Mouse (Mus musculus) adrenal gland, postnatal 36 days (tissue): ENCODE measurements around the gene Ankub1. TPM values are rescaled to one million over a fixed set of nuclear protein-coding genes. Genes with fewer than 3 reads are reported as not detected.

Experiments
- DNase-seq, 2 experiments: peaks; one replicate each; pipeline ENCODE4 v3.0.0; 2021; ENCODE audit warnings: mixed read lengths in 1 of 2
- long read RNA-seq, 2 experiments: library from polyadenylated mRNA; stranded (forward); transcript quantifications; one replicate each; pipeline ENCODE4 v2.0.0; 2021; ENCODE audit warnings: borderline sequencing depth in 2 of 2
- total RNA-seq, 2 experiments: library from RNA; stranded (reverse); gene quantifications; 2 replicates each; pipeline ENCODE4 v1.2.3; 2021

Gene Ankub1
- not detected for total RNA-seq
- long read RNA-seq, experiment 1 = 0 reads
- long read RNA-seq, experiment 2, partial matches to known transcripts = 0 of 1 reads
- long read RNA-seq, experiment 2, other reads (novel, unspliced or antisense) = 1 of 1 reads

DNA sequence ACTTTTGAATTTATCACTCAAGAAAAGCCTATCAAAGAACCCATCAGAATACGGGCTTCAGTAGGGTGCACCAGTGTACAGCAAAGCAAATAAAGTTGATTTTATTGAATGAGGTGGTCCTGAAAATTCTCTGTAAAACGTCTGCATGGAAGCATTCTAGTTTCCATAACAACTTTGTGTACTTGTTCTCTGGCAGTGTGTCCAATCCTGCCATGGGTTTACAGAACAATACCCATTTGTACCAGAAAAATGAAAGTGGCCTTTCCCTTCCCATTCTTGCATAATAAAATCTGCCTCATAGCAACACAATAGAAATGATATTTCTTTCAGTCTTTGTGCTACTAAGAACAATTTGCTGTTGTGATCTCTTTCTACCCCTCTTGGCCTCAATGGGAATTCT is at the start of gene Ankub1:
TSS of gene Ankub1 (minus strand) at position 81 of the 400 bp plus-strand sequence.
- DNase-seq = no peak

DNA sequence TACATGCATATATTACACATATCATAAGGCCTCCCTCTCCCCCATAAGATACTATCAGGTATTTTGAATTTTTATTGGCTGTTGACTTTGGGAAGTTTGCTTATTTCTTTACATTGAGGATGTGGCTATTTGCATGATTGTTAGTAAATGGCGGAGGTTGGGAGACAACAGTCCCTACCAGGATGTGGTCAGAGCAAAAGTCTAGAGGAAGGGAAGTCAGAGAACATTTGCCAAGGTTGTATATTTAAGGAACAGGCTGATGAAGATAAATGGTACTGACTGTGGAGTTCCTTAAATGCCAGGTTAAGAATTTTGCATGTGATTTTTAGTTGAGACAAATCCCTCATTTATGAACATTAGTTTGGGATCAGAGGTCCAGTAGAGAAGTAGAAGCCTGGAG is 47.2 kb upstream of the Ankub1 start:
- DNase-seq = no peak

DNA sequence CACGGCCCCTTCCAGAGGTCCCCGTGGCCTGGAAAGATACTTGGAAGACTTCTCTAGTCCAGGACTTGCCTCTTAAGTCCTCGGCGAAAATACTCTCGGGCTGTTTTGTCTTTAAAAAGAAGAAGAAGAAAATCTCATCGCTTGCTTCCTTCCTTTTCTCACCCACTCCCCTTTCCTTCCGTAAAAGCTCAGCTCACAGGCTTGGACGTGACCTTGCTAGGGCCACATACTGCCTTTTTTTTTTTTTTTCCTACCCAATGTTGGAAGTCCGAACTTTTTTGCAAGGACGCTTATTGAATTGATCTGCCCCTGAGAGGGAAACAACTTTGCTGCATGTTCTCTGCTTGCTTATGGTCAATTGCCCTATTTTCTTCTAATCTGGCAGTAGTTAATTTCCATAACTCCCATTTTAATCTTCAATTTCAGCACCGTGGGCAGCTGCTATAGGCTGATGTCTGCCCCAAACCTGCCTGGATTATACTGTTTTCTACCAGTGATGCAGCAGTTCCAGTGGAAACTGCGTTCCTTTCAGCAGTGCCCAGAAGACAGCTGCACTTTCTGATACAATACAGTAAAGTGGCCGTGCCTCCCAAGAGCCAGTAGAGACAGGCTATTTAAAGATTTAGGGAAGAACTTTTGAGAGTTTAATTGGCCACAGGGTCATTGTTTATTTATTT is 44.0 kb upstream of the Ankub1 start:
- DNase-seq = no peak

DNA sequence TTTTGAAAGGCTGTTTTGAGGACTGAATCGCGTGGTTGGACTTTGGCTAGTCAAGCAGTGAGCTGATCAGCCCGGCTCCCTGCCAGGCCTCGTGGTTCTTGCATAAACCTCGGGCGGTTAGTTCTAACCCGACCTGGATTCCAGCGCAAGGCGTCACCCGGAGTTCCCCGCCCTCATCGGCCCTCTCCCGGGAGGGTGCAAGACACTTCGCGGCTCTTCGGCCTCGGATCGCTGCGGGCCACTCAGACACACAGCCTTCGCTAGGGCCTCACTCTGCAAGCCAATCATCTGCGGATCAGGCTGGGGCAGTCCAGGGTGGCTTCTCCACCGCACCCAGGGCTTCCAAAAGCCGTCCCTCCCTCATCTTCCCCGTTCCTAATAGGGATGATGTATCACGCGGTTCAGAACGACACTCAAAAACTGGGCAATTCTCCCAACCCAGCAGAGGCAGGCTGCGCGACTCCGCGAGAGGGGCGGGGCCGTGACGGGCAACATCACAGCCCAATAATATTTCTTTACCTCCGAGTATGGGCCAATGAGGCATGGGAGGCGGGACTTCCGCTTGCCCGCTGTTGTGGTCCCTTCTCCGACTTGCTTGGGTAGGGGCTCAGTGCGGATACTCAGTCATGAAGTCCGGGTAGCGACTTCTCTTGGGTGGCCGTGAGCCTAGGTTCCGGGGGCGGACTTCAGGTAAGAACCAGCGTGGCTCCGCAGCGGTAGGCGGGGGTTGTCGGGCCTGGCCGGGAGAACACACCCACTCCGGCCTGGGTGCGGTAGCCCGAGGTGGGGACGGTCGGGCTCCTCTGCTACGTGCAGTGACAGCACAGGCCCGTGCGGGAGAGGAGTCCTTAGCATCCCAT is 43.1 kb upstream of the Ankub1 start, which contains the start of gene Rnf13:
TSS of gene Rnf13 (plus strand) at position 552 of the 860 bp plus-strand sequence.
- DNase-seq = peak; percentile 96 to 98

DNA sequence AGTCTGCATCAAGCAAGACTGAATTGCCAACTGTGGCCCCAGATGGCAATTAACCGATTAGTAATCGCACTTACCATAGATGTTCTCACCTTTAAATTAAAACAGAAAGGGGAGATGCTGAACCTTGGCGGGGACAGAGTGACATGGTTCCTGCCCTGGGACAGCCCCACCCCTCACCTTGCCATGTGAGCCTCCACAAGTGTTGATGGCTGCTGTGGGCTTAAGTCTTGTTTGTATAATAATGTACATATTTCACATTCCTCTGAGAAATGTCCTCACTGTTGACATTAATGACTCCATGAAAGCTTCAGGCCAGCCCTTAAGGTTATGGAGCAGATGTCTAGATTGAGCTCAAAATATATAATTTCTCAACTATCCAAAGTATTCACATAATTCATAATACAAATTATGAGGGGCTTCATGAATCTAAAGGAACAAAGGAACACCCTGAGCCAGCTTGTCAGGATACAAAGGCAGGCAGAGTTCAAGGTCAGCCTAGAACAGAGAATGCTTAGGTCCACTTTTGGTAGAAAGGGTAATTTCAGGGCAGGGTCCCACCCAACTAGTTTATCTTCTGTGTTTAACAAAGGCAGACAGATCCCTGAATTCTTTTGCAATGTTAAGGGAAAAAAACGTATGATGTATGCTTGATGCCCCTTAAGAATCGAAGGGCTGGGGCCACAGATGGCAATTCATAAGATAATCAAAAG is 39.8 kb upstream of the Ankub1 start:
- no peak for DNase-seq

DNA sequence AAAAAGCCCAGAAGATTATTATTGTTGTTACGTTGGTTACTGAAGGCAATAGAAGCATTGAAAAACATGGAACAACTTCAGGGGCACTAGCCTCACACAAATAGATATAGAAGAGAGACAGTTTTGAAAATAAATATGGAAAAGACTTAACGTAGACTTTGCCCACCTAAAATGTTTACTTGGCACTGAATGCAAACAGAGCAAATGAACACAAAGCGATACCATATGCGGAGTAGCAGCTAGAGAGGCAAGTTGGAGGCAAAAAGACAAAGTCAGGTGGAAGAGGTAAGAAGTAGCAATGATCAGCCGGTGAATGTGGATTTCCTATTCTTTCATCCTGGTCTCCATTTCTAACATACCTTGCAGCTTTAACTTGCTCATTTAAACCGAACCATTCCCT is 21.6 kb upstream of the Ankub1 start:
- DNase-seq = no peak

DNA sequence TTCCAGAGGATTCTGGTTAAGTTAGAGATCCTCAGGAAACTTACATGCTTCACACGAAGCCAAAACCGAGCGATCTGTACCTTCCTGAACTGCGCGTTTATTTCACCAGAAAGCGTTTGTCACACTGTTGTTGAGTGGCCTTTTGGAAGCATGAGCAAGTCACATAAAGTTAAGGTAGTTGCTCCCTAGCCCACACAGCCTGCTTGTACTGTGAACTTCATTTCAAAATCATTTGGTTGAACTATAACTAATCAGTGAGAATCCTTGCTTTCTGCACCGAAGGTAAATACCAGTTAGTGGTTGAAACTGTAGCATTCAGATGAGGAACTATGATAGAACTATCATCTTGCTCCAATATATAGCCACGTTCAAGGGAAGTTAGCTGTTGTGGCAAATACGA is 4.2 kb upstream of the Ankub1 start:
- DNase-seq = no peak

DNA sequence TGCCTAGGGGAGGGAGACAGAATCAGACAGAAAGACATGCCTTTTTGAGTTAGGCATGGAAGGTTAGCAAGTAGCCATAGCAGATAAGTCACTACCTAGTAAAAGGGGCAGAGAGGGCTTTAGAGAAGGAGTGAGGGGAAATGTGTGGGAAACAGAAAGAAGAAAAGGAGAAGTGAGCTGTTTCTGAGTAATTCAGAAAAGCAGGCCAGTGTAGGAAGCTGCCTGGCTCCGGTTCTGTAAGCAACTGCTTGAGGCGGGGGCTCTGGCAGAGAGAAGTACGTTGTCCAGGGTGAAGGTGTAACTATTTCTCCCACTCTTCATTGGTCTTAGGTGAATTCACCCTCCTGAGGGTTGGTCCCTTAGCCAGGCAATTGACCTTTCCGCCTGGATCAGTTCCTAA is 3.6 kb upstream of the Ankub1 start:
- DNase-seq = no peak

DNA sequence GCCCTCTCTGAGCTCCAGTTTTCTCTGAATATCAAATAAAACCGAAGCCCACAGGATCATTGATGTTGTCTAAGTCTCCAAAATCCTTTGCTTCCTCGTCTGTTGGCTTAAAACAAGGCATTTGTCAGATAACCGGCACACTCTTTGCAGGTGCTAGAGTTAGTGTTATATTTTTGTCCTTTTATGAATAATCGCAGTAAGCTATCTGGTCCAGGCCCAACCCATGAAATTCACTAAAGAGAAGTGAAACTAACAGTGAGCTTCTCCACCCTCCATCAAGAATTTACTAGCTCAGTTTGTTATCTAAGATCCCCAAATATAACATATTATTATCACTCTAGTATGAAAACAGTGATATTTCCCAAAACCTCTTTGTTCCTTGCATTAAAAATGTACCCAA is 827 bp downstream of the Ankub1 start:
- DNase-seq = no peak

DNA sequence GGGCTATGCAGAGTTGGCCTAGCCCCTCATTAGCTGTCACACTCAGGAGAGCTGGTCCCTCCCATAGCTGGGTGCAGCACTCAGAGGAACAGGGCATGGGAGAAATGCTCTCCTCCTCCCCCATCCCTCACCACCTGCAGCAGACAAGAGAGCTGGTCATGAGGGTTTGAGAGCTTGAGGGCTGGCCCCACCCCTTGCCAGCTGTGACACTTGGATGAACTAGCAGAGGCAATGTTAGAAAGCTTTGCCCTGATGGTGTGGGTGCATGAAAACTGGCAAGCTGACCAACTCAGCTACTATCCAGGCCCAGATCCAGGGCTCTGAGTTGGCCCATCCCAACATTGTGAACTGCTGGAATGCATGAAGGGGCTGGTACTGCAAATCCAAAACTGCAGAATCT is 14.8 kb downstream of the Ankub1 start:
- no peak for DNase-seq

DNA sequence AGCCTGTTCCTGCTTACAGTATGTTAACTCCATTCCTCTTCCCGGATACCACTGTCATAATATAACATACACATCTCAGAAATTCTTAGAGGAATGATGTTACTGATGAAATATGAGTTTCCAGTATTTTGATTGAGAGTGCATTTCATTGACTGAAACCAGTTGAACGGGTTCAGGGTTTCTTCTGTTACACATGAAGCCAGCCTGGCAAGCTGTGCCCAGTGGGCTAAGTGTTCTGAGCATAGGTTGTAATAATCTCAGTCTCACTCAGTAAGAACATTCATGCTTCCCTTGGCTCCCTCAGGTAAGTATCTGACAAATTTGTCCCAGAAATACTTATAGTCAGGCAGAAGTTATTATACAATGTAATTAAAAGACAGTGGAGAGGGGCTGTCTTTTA is 18.5 kb downstream of the Ankub1 start:
- DNase-seq = no peak

DNA sequence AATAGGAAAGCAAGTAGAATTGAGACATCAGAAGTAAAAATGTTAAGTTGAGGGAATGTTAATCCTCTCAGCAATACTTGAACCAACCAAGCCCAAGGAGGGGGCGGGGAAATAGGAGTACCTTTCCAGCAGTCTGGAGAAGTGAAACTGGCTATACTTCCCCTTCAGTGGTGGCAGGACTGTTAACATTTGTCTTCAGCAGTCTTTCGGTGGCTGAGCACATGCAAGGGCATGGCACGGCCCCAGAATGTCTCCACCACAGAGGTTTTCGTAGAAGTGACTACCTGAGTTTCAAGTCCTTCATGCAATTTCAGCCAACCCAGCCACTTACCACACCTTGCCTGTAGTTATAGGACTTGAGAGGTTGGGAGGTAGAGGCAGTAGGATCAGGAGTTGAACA is 19.0 kb downstream of the Ankub1 start:
- DNase-seq = peak in 1 of 2 experiments; percentile 21

DNA sequence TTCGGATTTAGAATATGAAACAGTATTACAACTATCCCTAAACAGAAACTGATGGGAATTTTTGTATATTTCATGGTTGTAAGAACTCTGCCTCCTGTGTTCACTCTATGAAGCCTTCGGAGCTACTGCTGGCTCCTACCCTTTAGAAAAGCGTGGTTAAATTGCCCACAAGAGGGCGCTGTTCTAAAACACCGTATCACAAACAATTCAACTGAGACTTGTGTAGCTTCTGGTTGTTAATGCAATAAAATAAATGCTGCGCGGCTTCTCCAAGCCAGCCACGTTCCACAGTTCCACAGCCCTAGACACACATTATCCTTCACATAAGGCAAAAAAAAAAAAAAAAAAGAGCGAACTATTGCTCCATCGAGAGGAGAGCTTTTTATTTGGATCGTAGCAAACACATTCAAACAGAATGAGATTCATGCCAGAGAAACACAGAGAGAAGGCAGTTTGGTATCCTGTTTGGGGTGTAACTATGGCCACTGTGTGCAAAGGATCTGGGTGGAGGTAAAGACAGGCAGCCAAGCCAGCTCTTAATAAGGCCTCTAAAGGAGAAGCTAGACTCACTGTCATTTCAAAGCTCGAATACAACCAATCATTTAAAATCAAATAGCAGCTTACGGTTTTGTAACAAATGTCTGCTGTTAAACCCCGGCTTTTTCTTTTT is 25.4 kb downstream of the Ankub1 start:
- peak; percentile 62 to 79 for DNase-seq

DNA sequence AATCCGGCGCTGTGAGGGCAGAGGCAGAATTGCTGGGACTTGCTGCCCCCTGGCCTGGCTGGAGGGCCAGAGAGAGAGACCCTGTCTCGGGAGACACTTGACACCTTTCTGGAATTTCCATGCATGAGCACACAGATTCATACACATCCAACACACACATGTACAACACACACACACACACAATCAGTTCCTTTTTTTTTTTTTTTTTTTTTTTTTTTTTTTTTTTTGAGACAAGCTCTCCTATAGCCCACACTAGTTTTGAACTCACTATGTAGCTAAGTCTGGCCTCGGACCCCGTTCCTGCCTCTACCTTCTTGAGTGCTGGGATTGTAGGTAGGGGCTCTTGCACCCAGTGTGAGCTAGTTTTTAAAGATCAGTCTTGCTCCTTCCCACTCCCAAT is 26.7 kb downstream of the Ankub1 start:
- no peak for DNase-seq

DNA sequence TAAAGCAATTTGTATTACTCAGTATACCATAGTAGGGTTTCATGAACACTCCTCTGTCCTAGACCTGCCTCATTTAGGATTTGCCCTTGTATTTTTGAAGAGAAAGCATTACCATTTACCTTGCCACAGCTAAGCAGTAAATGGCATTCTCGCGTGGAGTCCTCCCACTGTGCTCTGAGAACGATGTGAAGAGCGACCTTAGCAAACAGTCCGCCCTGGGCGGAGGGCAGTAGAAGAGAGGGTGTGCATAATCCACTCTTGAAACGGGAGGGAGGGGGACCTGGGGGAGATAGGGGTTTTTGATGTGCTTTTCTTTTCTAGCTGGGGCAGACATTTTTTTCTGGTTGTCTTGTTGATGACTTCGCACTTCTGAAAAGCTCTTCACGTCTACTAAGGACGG is 27.9 kb downstream of the Ankub1 start:
- DNase-seq = no peak

DNA sequence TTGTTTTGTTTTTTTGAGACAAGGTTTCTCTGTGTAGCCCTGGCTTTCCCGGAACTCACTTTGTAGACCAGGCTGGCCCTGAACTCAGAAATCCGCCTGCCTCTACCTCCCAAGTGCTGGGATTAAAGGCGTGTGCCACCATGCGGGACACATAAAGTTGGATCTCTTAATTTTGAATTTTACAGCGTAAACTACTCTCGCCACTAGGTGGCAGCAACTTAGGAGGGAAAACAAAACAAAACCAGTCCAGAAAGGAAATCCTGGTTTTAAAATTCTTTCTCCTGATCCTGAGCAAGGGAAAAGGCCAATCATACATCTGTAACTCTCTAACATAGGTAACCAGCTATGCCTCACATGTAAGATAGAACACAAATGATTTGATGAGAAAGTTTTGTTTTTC is 28.9 kb downstream of the Ankub1 start:
- peak; percentile 9 to 52 for DNase-seq

DNA sequence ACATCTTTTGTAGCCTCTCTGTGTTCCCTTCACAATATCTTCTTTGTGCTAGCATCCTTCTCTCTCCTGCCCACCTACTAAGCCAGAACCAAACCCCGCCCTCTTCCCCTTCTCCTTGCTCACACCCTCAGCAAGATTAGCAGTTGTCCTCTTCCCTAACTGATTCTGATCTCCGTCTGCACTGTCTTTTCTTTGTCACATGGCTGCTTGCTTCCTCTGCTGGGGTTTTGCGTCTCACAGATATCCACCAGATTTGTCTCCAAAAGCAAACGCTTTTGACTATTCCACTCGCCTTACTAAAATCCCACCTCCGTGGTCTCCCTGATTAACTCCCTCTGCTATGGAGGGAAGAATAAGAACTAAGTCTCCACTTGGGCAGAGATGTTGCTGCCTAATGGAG is 34.0 kb downstream of the Ankub1 start:
- DNase-seq = no peak

DNA sequence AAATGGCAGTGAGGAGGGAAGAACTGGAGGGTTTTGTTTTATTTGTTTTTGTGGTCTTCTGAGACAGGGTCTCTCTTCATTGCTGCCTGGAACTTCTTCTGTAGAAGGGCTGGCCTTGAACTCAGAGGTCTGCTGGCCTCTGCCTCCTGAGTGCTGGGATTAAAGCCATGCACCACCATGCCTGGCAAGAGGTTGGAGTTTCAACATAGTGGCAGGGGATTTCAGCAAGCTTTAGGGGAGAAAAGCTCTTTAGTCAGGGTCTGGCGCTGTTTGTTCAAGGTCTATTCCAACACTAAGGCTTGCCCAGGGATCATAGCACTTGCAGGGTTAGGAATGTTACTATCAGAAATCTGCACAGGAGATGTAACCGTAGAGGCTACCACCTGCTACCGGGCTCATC is 39.0 kb downstream of the Ankub1 start:
- DNase-seq = peak; percentile 20 to 64

DNA sequence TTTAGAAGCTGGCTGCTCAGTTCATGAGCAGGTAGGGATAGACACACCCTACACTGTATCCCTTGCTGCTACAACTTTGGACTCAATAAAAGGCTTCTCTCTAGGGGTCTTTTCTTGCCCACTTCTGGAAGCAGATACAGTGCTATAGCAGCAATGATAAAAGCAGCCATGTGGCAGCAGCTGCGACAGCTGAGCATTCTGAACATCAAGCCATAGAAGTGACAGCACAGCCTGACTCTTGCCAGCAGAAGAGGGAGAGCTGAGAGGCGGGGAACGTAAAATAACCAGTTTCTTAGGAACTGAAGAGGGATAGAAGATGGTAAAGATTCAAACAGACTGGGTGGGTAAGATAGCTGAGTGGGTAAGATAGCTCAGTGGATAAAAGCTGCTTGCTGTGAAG is 40.1 kb downstream of the Ankub1 start:
- no peak for DNase-seq

DNA sequence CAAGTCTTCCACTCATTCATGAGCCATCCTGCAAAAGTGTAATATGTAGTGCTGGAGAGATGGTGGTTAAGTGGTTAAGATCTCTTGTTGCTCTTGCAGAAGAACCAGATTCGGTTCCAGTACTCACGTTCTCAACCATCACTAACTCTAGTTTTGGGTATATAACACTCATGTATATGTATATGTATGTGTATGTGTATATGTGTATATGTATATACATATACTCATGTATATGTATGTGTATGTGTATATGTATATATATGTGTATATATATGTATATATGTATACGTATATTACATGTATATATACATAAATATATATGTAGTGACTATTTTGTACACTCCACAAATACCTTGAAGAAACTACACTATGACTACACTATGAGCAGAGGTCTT is 40.7 kb downstream of the Ankub1 start:
- DNase-seq = no peak

DNA sequence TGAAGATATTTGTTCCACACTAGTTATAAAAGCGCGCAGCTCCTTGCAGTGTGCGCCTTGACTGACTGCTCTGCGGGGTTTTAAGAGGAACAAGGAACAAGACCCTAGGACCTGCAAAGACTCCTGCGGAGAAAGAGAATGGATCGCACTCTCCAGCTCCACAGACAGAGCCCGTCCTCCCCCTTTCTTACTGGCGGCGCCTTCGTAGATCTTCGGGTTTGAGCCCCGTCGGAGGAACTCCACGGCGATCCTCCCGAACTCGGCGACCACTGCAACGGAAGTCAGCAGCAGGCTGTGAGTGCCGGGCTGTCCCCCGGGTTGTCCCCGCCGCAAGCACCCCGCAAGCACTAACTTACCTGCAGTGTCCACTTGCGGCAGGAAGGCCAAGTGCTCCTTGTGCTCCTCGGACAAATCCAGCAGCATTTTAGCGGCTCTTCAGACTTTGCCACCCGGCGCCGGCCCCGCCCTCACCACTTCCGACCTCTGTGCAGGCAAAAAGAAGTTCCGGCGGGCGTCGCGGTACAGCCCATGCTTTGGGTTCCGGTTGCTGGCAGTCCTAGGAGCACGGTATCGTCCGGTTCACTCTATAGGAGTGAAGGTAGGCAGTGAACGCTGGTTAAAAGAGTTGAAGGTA is 41.3 kb downstream of the Ankub1 start, which contains the start of gene Commd2:
TSS of gene Commd2 (minus strand) at position 485 of the 634 bp plus-strand sequence.
- peak; percentile 91 for DNase-seq

DNA sequence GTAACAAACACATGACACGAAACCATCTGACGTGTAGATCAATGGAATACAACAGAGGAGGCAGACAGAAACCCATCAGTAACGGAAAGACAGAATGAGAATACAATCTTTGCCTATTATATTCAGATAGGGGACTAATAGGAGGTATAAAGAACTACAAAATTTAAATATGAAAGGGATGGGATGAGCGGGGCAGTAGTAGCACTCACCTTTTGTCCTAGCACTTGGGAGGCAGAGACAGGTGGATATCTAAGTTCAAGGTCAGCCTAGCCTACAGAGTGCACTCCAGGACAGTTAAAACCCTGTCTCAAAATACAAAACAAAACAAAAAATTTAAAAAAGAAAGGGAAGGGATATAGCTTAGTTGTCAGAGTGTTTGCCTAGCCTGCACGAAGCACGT is 49.4 kb downstream of the Ankub1 start:
- DNase-seq = no peak
